Mouse (Mus musculus): ENCODE data around the gene Adamts6. TPM values are rescaled to one million over a fixed set of nuclear protein-coding genes. Genes with fewer than 3 reads are reported as not detected.

Adamts6 gene
- 1 to 10 TPM; 3.7 to 3.9 TPM for total RNA-seq (2021)
- long read RNA-seq = 0 reads

GRCm38 (mm10) chr13:104287366-104288225 lies at the start of gene Adamts6:
Adamts6 (plus strand) TSS chr13:104287835.
- peak in 1 of 2 experiments; percentile 9 for DNase-seq (ENCODE audit: low spot score in 2 of 2)

GRCm38 (mm10) chr13:104258997-104259396 lies 28.6 kb upstream of the Adamts6 start:
- DNase-seq (ENCODE audit: low spot score in 2 of 2) = no peak

- peak in 1 of 2 experiments; percentile 53 for DNase-seq (ENCODE audit: low spot score in 2 of 2)
Measured at GRCm38 (mm10) chr13:104285031-104285431, 2.6 kb upstream of the Adamts6 start.

GRCm38 (mm10) chr13:104285737-104286311 lies 1.8 kb upstream of the Adamts6 start:
- DNase-seq (ENCODE audit: low spot score in 2 of 2) = peak in 1 of 2 experiments; percentile 37

GRCm38 (mm10) chr13:104286336-104286735 lies 1.3 kb upstream of the Adamts6 start:
- no peak for DNase-seq (ENCODE audit: low spot score in 2 of 2)

GRCm38 (mm10) chr13:104286897-104287309 lies 732 bp upstream of the Adamts6 start:
- DNase-seq (ENCODE audit: low spot score in 2 of 2) = peak; percentile 77 to 89

GRCm38 (mm10) chr13:104288226-104288859 lies 708 bp downstream of the Adamts6 start:
- peak in 1 of 2 experiments; percentile 21 for DNase-seq (ENCODE audit: low spot score in 2 of 2)

GRCm38 (mm10) chr13:104289176-104289575 lies 1.5 kb downstream of the Adamts6 start:
- no peak for DNase-seq (ENCODE audit: low spot score in 2 of 2)

GRCm38 (mm10) chr13:104295472-104295871 lies 7.8 kb downstream of the Adamts6 start:
- no peak for DNase-seq (ENCODE audit: low spot score in 2 of 2)

- DNase-seq (ENCODE audit: low spot score in 2 of 2) = no peak
Measured at GRCm38 (mm10) chr13:104329336-104329735, 41.7 kb downstream of the Adamts6 start.

GRCm38 (mm10) chr13:104329742-104330141 lies 42.1 kb downstream of the Adamts6 start:
- no peak for DNase-seq (ENCODE audit: low spot score in 2 of 2)

GRCm38 (mm10) chr13:104352590-104352989 lies 65.0 kb downstream of the Adamts6 start:
- no peak for DNase-seq (ENCODE audit: low spot score in 2 of 2)

GRCm38 (mm10) chr13:104393427-104394356 lies 106.1 kb downstream of the Adamts6 start:
- DNase-seq (ENCODE audit: low spot score in 2 of 2) = peak; percentile 6 to 55

- no peak for DNase-seq (ENCODE audit: low spot score in 2 of 2)
Measured at GRCm38 (mm10) chr13:104397814-104398213, 110.2 kb downstream of the Adamts6 start.

GRCm38 (mm10) chr13:104432734-104433133 lies 145.1 kb downstream of the Adamts6 start:
- no peak for DNase-seq (ENCODE audit: low spot score in 2 of 2)

GRCm38 (mm10) chr13:104442559-104442958 lies 154.9 kb downstream of the Adamts6 start:
- DNase-seq (ENCODE audit: low spot score in 2 of 2) = peak in 1 of 2 experiments; percentile 15

GRCm38 (mm10) chr13:104445437-104445836 lies 157.8 kb downstream of the Adamts6 start:
- no peak for DNase-seq (ENCODE audit: low spot score in 2 of 2)

- DNase-seq (ENCODE audit: low spot score in 2 of 2) = no peak
Measured at GRCm38 (mm10) chr13:104446974-104447373, 159.3 kb downstream of the Adamts6 start.

- no peak for DNase-seq (ENCODE audit: low spot score in 2 of 2)
Measured at GRCm38 (mm10) chr13:104447470-104447869, 159.8 kb downstream of the Adamts6 start.

- DNase-seq (ENCODE audit: low spot score in 2 of 2) = no peak
Measured at GRCm38 (mm10) chr13:104448349-104448748, 160.7 kb downstream of the Adamts6 start.
